9 mouse cellular contexts compared by ENCODE assay signal in the genomic region with DNA sequence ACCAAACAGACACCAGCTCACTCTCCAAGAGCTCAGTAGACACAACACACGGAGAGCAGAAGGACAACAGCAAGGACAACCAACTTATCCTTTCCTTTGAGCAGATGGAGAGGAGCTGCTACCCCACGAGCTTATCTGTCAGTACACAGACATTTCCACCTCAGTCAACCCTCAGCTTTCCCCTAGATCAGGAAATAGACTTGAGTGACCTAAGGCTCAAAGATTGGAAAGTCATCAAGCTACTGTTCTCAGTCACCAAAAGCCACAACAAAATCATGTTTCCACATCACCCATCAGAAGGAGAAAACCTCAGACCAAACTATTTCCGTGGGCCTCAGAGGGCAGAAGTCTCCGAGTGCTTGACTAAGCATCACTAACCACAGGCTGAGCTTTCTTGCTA. TPM values are rescaled to one million over a fixed set of nuclear protein-coding genes. Genes with fewer than 3 reads are reported as not detected.
A peak's percentile ranks its signal among the peaks of the same experiment; 100 is the strongest.
DNase-seq lines count a peak whose midpoint lies in the region; ATAC-seq and TF ChIP-seq lines count a peak whose summit lies in the region.
"Had no signal": no experiment of that assay in that cellular context is flagged by ENCODE, and none has a peak within 500 bp of the region (broad histone marks: within the 10 kb centered on the region; RNA-seq: fewer than 3 reads in every experiment).

No protein-coding gene starts in this region.

- no peaks in the 10 kb centered on the region for H3K36me3 ChIP-seq in heart, embryonic 12.5 days
- no peaks in the 10 kb centered on the region for H3K36me3 ChIP-seq in MEL (ENCODE audit: control insufficient read depth in 1 of 2, insufficient read depth in 2 of 2, low read length in 2 of 2)
- H3K36me3 ChIP-seq: heart, embryonic 10.5 days had no signal

- TF ChIP-seq POLR2A in MEL (IDR thresholded peaks at IDR 0.05; ENCODE audit: control insufficient read depth in 1 of 2, insufficient read depth in 1 of 2, low read depth in 1 of 2, low read length in 2 of 2, poor library complexity in 1 of 2): no peak

- no peaks in the 10 kb centered on the region; the same call in 1 of the 2 replicates for H3K79me2 ChIP-seq in MEL (ENCODE audit: control insufficient read depth, insufficient read depth, low read length, poor library complexity)

- H3K27ac ChIP-seq in heart, embryonic 12.5 days (ENCODE audit: poor library complexity, severe bottlenecking): no peak overlapping the region
- no peak overlapping the region for H3K27ac ChIP-seq in MEL (ENCODE audit: control insufficient read depth, low read depth, low read length)
- H3K27ac ChIP-seq: heart, embryonic 10.5 days had no signal

- TF ChIP-seq CTCF in MEL (IDR thresholded peaks at IDR 0.05 in 2 of 3, conservative IDR thresholded peaks at IDR 0.05 in 1 of 3; ENCODE audit: control insufficient read depth in 1 of 3, insufficient read depth in 1 of 3, low read depth in 2 of 3, low read length in 3 of 3, poor library complexity in 1 of 3, severe bottlenecking in 1 of 3): no peak

- H3K9me3 ChIP-seq in heart, embryonic 12.5 days (replicated peaks): no peaks in the 10 kb centered on the region
- no peaks in the 10 kb centered on the region for H3K9me3 ChIP-seq in MEL (replicated peaks; ENCODE audit: insufficient read depth, low read length)
- H3K9me3 ChIP-seq: heart, embryonic 10.5 days had no signal

- peaks cover 42% of the 10 kb centered on the region for H3K4me1 ChIP-seq in heart, embryonic 12.5 days (replicated peaks)
- peaks cover 0 to 7% of the 10 kb centered on the region in 2 experiments; a peak in 1 of 4 replicates for H3K4me1 ChIP-seq in MEL (ENCODE audit: control insufficient read depth in 1 of 2, insufficient read depth in 2 of 2, low read length in 2 of 2)

- WGBS in heart, embryonic 12.5 days: 44% methylated on average over 4 of the region's 4 CpGs

- H3K27me3 ChIP-seq in heart, embryonic 12.5 days (replicated peaks): no peaks in the 10 kb centered on the region
- H3K27me3 ChIP-seq in MEL (ENCODE audit: control insufficient read depth in 1 of 2, insufficient read depth in 2 of 2, low read length in 2 of 2): no peaks in the 10 kb centered on the region

- no peak overlapping the region for H3K9ac ChIP-seq in heart, embryonic 12.5 days
- no peak overlapping the region for H3K9ac ChIP-seq in MEL (ENCODE audit: control insufficient read depth, low read depth, low read length, poor library complexity, severe bottlenecking)

- no peak overlapping the region for H3K4me2 ChIP-seq in heart, embryonic 12.5 days

- peak; percentile 30 to 35 for DNase-seq in heart, adult 18-20 months
- DNase-seq in 3134 (ENCODE audit: extremely low read depth, insufficient read length, low spot score) (peak; percentile 55), MEL (ENCODE audit: low read depth, low spot score) (peak; percentile 43)
- no peak for DNase-seq in thymus, postnatal 4 days
- no peak for DNase-seq in cerebellum, postnatal 14 days

- no peak overlapping the region for H3K4me3 ChIP-seq in heart, embryonic 12.5 days
- H3K4me3 ChIP-seq in MEL (ENCODE audit: control insufficient read depth in 1 of 2, insufficient read depth in 1 of 2, low read depth in 2 of 2, low read length in 2 of 2): no peak overlapping the region
- H3K4me3 ChIP-seq: heart, embryonic 10.5 days had no signal

- TF ChIP-seq EP300 in MEL (IDR thresholded peaks at IDR 0.05; ENCODE audit: low read depth in 1 of 2, low read length in 2 of 2): no peak

- ATAC-seq in heart, embryonic 12.5 days (ENCODE audit: insufficient number of reproducible peaks, low FRiP score): no peak
- ATAC-seq in granulocyte monocyte progenitor cell, adult 5-6 weeks (replicated peaks; ENCODE audit: poor library complexity, severe bottlenecking): peak; percentile 76
- ATAC-seq in monocyte, adult 5-6 weeks (replicated peaks; ENCODE audit: insufficient number of reproducible peaks, low FRiP score, low TSS enrichment, poor library complexity, severe bottlenecking): no peak

- no peak for TF ChIP-seq RAD21 in MEL (IDR thresholded peaks at IDR 0.05; ENCODE audit: low read depth, low read length)

TF ChIP-seq in MEL, 35 proteins besides CTCF, POLR2A, EP300 and RAD21:
- TF ChIP-seq TAL1 (IDR thresholded peaks at IDR 0.05; ENCODE audit: low read length) (peak; percentile 54), USF1 (IDR thresholded peaks at IDR 0.05; ENCODE audit: low read depth, low read length) (no peak), GATA1 (IDR thresholded peaks at IDR 0.05; ENCODE audit: low read depth, low read length) (0 out of 2 replicates have a peak, but pooled peaks have one; percentile 7)
TF ChIP-seq in MEL: peak in this region for 2.

RNA-seq across cellular contexts. Expression of gene Epn2, which starts 15.5 kb away (rescaled TPM):
- total RNA-seq in heart, adult 18-20 months (2021): 10 to 100 TPM; 24.5 to 28.1 TPM
- polyA plus RNA-seq in heart, embryonic 12.5 days (2016; fragmentation: Nextera tagmentation; extraction: Ambion mirVana): 23.1 and 25.9 TPM in 2 replicates
- 8.6 and 8.8 TPM in 2 replicates for total RNA-seq in MEL (2012; rRNA removed)
- 10 to 100 TPM in 1 of 2 experiments, not detected in 1; 12.5 TPM for polyA plus RNA-seq in MEL (2012; ENCODE audit: insufficient read depth in 1 of 2, insufficient read length in 2 of 2, low read depth in 1 of 2, low replicate concordance in 2 of 2, missing spikeins in 1 of 2)
- total RNA-seq in granulocyte monocyte progenitor cell, adult 5-6 weeks (2014; fragmentation: Nextera tagmentation): not detected in 2 replicates
- total RNA-seq in granulocyte monocyte progenitor cell, adult 5-6 weeks (2017): not detected in 2 replicates
- 1.7 to 2.5 TPM in 2 of 3 replicates, not detected in the other for total RNA-seq in monocyte, adult 5-6 weeks (2017)

RNA-seq across cellular contexts. Expression of gene B9d1, which starts 59.0 kb away (rescaled TPM):
- total RNA-seq in heart, adult 18-20 months (2021): 1 to 10 TPM; 6.3 to 7.5 TPM
- 9.0 and 11.0 TPM in 2 replicates for polyA plus RNA-seq in heart, embryonic 12.5 days (2016; fragmentation: Nextera tagmentation; extraction: Ambion mirVana)
- total RNA-seq in MEL (2012; rRNA removed): 27.2 and 29.5 TPM in 2 replicates
- polyA plus RNA-seq in MEL (2012; ENCODE audit: insufficient read depth in 1 of 2, insufficient read length in 2 of 2, low read depth in 1 of 2, low replicate concordance in 2 of 2, missing spikeins in 1 of 2): 10 to 100 TPM in 1 of 2 experiments, not detected in 1; 22.5 TPM
- 1.6 TPM in 1 of 2 replicates, not detected in the other for total RNA-seq in granulocyte monocyte progenitor cell, adult 5-6 weeks (2014; fragmentation: Nextera tagmentation)
- not detected in 2 replicates for total RNA-seq in granulocyte monocyte progenitor cell, adult 5-6 weeks (2017)
- total RNA-seq in monocyte, adult 5-6 weeks (2017): not detected in 3 replicates

Comparison
In these comparisons a context has a peak if more than half of its experiments do, and no peak if none do; other contexts are left out.
1. DNase-seq: peak in heart, adult 18-20 months (2 of 2), 3134 (single experiment) and MEL (single experiment); none in thymus, postnatal 4 days (single experiment) and cerebellum, postnatal 14 days (0 of 2).